Mouse (Mus musculus) granulocyte monocyte progenitor cell, adult 5-6 weeks (primary cell): Measurements from ENCODE around the gene Fcmr. TPM values are rescaled to one million over a fixed set of nuclear protein-coding genes. Genes with fewer than 3 reads are reported as not detected.
A peak's percentile ranks its signal among the peaks of the same experiment; 100 is the strongest.

Experiments
- ATAC-seq: replicated peaks from 2 replicates; pipeline ENCODE4 v1.8.0; 2016; ENCODE audit warnings: mild to moderate bottlenecking, moderate TSS enrichment, inconsistent platforms; ENCODE audit not compliant: poor library complexity, severe bottlenecking
- total RNA-seq, 2 experiments: library from RNA; stranded (forward) in 1 of 2; stranded (reverse) in 1 of 2; fragments of 200-712, 200-1000 nt in 1 of 2; fragments of >200 nt in 1 of 2; fragmentation: Nextera tagmentation in 1 of 2; gene quantifications; 2 replicates each; pipeline ENCODE4 v1.2.3; 2014 to 2017

Gene Fcmr
- total RNA-seq, 2 experiments from 2014 or later = not detected

GRCm38 (mm10) chr1:130855723-130856122 lies 9.7 kb upstream of the Fcmr start:
- ATAC-seq = no peak

- no peak for ATAC-seq
These were observed 8.0 kb upstream of the Fcmr start for GRCm38 (mm10) chr1:130857456-130857855.

GRCm38 (mm10) chr1:130864238-130864637 lies 1.2 kb upstream of the Fcmr start:
- peak; percentile 66 for ATAC-seq

GRCm38 (mm10) chr1:130864741-130865140 lies 728 bp upstream of the Fcmr start:
- no peak for ATAC-seq

GRCm38 (mm10) chr1:130872912-130873311 lies 7.4 kb downstream of the Fcmr start:
- ATAC-seq = peak; percentile 54

GRCm38 (mm10) chr1:130875139-130875538 lies 9.7 kb downstream of the Fcmr start:
- ATAC-seq = 0 out of 2 replicates have a peak, but pooled peaks have one; percentile 34

GRCm38 (mm10) chr1:130875910-130876309 lies 10.4 kb downstream of the Fcmr start:
- ATAC-seq = no peak

GRCm38 (mm10) chr1:130876931-130877509 lies 11.6 kb downstream of the Fcmr start:
- no peak; the same call in 1 of the 2 replicates for ATAC-seq

GRCm38 (mm10) chr1:130877889-130878614 lies 12.6 kb downstream of the Fcmr start:
- peak; percentile 45 for ATAC-seq

- no peak for ATAC-seq
These were observed 14.5 kb downstream of the Fcmr start for GRCm38 (mm10) chr1:130879927-130880326.

- no peak for ATAC-seq
These were observed 17.7 kb downstream of the Fcmr start for GRCm38 (mm10) chr1:130883146-130883545.

GRCm38 (mm10) chr1:130887354-130887753 lies 21.9 kb downstream of the Fcmr start, which contains the start of gene Il24:
Gene Il24 (minus strand): TSS chr1:130887454.
- no peak for ATAC-seq

GRCm38 (mm10) chr1:130892446-130892845 lies 27.0 kb downstream of the Fcmr start:
- ATAC-seq = no peak

- no peak for ATAC-seq
These were observed 28.0 kb downstream of the Fcmr start for GRCm38 (mm10) chr1:130893329-130894040.

- no peak for ATAC-seq
These were observed 29.0 kb downstream of the Fcmr start for GRCm38 (mm10) chr1:130894468-130894867.

GRCm38 (mm10) chr1:130902505-130902904 lies 37.0 kb downstream of the Fcmr start:
- no peak for ATAC-seq

GRCm38 (mm10) chr1:130911401-130912010 lies 46.0 kb downstream of the Fcmr start, which contains the start of gene Il20:
Gene Il20 (minus strand): TSS chr1:130911451.
- no peak for ATAC-seq

GRCm38 (mm10) chr1:130918323-130918980 lies 53.0 kb downstream of the Fcmr start:
- ATAC-seq = peak; percentile 75

- no peak for ATAC-seq
These were observed 61.0 kb downstream of the Fcmr start for GRCm38 (mm10) chr1:130926484-130926883.
